Comparison of ENCODE assay signal across 10 mouse cellular contexts in the genomic region with DNA sequence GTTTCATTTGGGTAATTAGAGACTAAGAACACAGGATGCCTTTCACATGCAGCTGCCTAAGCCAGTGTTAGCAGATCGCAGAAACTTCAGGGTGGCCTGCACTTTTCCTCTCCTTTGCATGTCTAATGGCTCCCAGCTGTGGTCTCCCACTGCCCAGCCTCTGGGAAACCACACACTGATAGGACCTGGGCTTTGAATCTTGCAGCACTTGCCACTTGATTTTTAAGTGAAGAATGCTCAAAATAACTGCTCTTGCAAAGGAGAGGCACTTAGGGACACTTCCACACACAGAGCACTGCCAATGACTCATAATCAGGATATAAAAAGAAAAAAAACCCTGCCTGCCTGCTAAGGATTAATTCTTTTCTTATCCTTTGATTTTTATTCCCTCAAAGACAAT.
DNase-seq lines count a peak whose midpoint lies in the region; ATAC-seq and TF ChIP-seq lines count a peak whose summit lies in the region.
"Had no signal": no experiment of that assay in that cellular context is flagged by ENCODE, and none has a peak within 500 bp of the region (broad histone marks: within the 10 kb centered on the region; RNA-seq: fewer than 3 reads in every experiment).

No protein-coding gene starts in this region.

- no peaks in the 10 kb centered on the region for H3K27me3 ChIP-seq in intestine, embryonic 15.5 days (replicated peaks)
- H3K27me3 ChIP-seq in intestine, postnatal 0 days (replicated peaks; ENCODE audit: control insufficient read depth, insufficient read depth, low read length) = no peaks in the 10 kb centered on the region
- H3K27me3 ChIP-seq in embryonic facial prominence, embryonic 12.5 days = no peaks in the 10 kb centered on the region
- H3K27me3 ChIP-seq in limb, embryonic 13.5 days = no peaks in the 10 kb centered on the region
- no peaks in the 10 kb centered on the region for H3K27me3 ChIP-seq in liver, embryonic 12.5 days (replicated peaks)
- no peaks in the 10 kb centered on the region for H3K27me3 ChIP-seq in heart, embryonic 11.5 days (ENCODE audit: control insufficient read depth, insufficient read depth, low read length)

- H3K9ac ChIP-seq in intestine, embryonic 15.5 days = no peak overlapping the region
- no peak overlapping the region for H3K9ac ChIP-seq in intestine, postnatal 0 days (ENCODE audit: low read depth, low read length)
- H3K9ac ChIP-seq in embryonic facial prominence, embryonic 12.5 days = no peak overlapping the region
- no peak overlapping the region for H3K9ac ChIP-seq in limb, embryonic 13.5 days
- H3K9ac ChIP-seq in liver, embryonic 12.5 days = no peak overlapping the region
- no peak overlapping the region for H3K9ac ChIP-seq in heart, embryonic 11.5 days (ENCODE audit: low read depth, low read length)

- 0 out of 2 replicates have a peak, but pooled peaks have one; percentile 34 for ATAC-seq in intestine, embryonic 15.5 days
- ATAC-seq in intestine, postnatal 0 days = no peak
- ATAC-seq in embryonic facial prominence, embryonic 12.5 days (ENCODE audit: insufficient number of reproducible peaks, insufficient read depth, low FRiP score, low TSS enrichment) = 0 out of 2 replicates have a peak, but pooled peaks have one; percentile 47
- ATAC-seq in limb, embryonic 13.5 days (ENCODE audit: low FRiP score, low read depth) = peak; percentile 57; the same call in 1 of the 2 replicates
- ATAC-seq in liver, embryonic 12.5 days = no peak
- ATAC-seq in heart, embryonic 11.5 days (replicated peaks; ENCODE audit: insufficient number of reproducible peaks, low FRiP score, low TSS enrichment) = no peak

- H3K36me3 ChIP-seq in intestine, embryonic 15.5 days = no peaks in the 10 kb centered on the region
- no peaks in the 10 kb centered on the region for H3K36me3 ChIP-seq in intestine, postnatal 0 days (ENCODE audit: control insufficient read depth, insufficient read depth)
- H3K36me3 ChIP-seq in embryonic facial prominence, embryonic 12.5 days = no peaks in the 10 kb centered on the region
- H3K36me3 ChIP-seq in limb, embryonic 13.5 days = no peaks in the 10 kb centered on the region
- H3K36me3 ChIP-seq in liver, embryonic 12.5 days = no peaks in the 10 kb centered on the region
- H3K36me3 ChIP-seq in heart, embryonic 11.5 days (ENCODE audit: control insufficient read depth, insufficient read depth, low read length) = no peaks in the 10 kb centered on the region
- H3K36me3 ChIP-seq: heart, embryonic 10.5 days had no signal

- no peaks in the 10 kb centered on the region for H3K9me3 ChIP-seq in intestine, embryonic 15.5 days
- no peaks in the 10 kb centered on the region for H3K9me3 ChIP-seq in intestine, postnatal 0 days (ENCODE audit: control insufficient read depth)
- no peaks in the 10 kb centered on the region for H3K9me3 ChIP-seq in embryonic facial prominence, embryonic 12.5 days
- H3K9me3 ChIP-seq in limb, embryonic 13.5 days = no peaks in the 10 kb centered on the region
- H3K9me3 ChIP-seq in liver, embryonic 12.5 days (replicated peaks) = no peaks in the 10 kb centered on the region
- no peaks in the 10 kb centered on the region for H3K9me3 ChIP-seq in heart, embryonic 11.5 days (replicated peaks; ENCODE audit: control insufficient read depth, low read length)
- H3K9me3 ChIP-seq: heart, embryonic 10.5 days had no signal

- H3K4me1 ChIP-seq in intestine, embryonic 15.5 days (replicated peaks) = no peaks in the 10 kb centered on the region
- H3K4me1 ChIP-seq in intestine, postnatal 0 days (replicated peaks; ENCODE audit: control insufficient read depth, insufficient read depth, low read length) = no peaks in the 10 kb centered on the region
- H3K4me1 ChIP-seq in embryonic facial prominence, embryonic 12.5 days = peaks cover 8% of the 10 kb centered on the region
- H3K4me1 ChIP-seq in limb, embryonic 13.5 days = peaks cover 3% of the 10 kb centered on the region; the same call in 1 of the 2 replicates
- H3K4me1 ChIP-seq in liver, embryonic 12.5 days = no peaks in the 10 kb centered on the region
- H3K4me1 ChIP-seq in heart, embryonic 11.5 days (ENCODE audit: control insufficient read depth, insufficient read depth, low read length) = no peaks in the 10 kb centered on the region
- H3K4me1 ChIP-seq: heart, embryonic 10.5 days had no signal

- TF ChIP-seq CTCF in intestine, postnatal 0 days (IDR thresholded peaks at IDR 0.05; ENCODE audit: low read depth) = no peak

- H3K4me2 ChIP-seq in intestine, embryonic 15.5 days (replicated peaks) = no peak overlapping the region
- no peak overlapping the region for H3K4me2 ChIP-seq in intestine, postnatal 0 days (replicated peaks; ENCODE audit: low read depth)
- H3K4me2 ChIP-seq in embryonic facial prominence, embryonic 12.5 days (replicated peaks) = no peak overlapping the region
- H3K4me2 ChIP-seq in limb, embryonic 13.5 days (replicated peaks) = no peak overlapping the region
- no peak overlapping the region for H3K4me2 ChIP-seq in liver, embryonic 12.5 days
- H3K4me2 ChIP-seq in heart, embryonic 11.5 days = no peak overlapping the region

- H3K4me3 ChIP-seq in intestine, embryonic 15.5 days (replicated peaks) = no peak overlapping the region
- H3K4me3 ChIP-seq in intestine, postnatal 0 days (ENCODE audit: low read depth, low read length) = no peak overlapping the region
- H3K4me3 ChIP-seq in embryonic facial prominence, embryonic 12.5 days = no peak overlapping the region
- no peak overlapping the region for H3K4me3 ChIP-seq in limb, embryonic 13.5 days
- no peak overlapping the region for H3K4me3 ChIP-seq in liver, embryonic 12.5 days
- no peak overlapping the region for H3K4me3 ChIP-seq in heart, embryonic 11.5 days (ENCODE audit: low read depth, low read length)
- H3K4me3 ChIP-seq: heart, embryonic 10.5 days had no signal

- DNase-seq in Muller cell, postnatal 12 days (ENCODE audit: inconsistent ontology term) = peak; percentile 37
- no peak for DNase-seq in urinary bladder, postnatal 36 days (ENCODE audit: low spot score in 2 of 2)
- DNase-seq: thymus, adult 2 months had no signal

- no peak overlapping the region for H3K27ac ChIP-seq in intestine, embryonic 15.5 days
- H3K27ac ChIP-seq in intestine, postnatal 0 days (ENCODE audit: low read depth, low read length) = no peak overlapping the region
- H3K27ac ChIP-seq in embryonic facial prominence, embryonic 12.5 days = no peak overlapping the region
- no peak overlapping the region for H3K27ac ChIP-seq in limb, embryonic 13.5 days
- no peak overlapping the region for H3K27ac ChIP-seq in liver, embryonic 12.5 days
- no peak overlapping the region for H3K27ac ChIP-seq in heart, embryonic 11.5 days (ENCODE audit: low read depth, low read length)
- H3K27ac ChIP-seq: heart, embryonic 10.5 days had no signal

- WGBS in intestine, embryonic 15.5 days = 41% methylated on average over 1 of the region's 1 CpGs
- WGBS in intestine, postnatal 0 days = 50% methylated on average over 1 of the region's 1 CpGs
- 13% methylated on average over 1 of the region's 1 CpGs for WGBS in embryonic facial prominence, embryonic 12.5 days
- WGBS in limb, embryonic 13.5 days = 3% methylated on average over 1 of the region's 1 CpGs
- WGBS in liver, embryonic 12.5 days (ENCODE audit: insufficient replicate concordance) = 46% methylated on average over 1 of the region's 1 CpGs
- 27% methylated on average over 1 of the region's 1 CpGs for WGBS in heart, embryonic 11.5 days (ENCODE audit: insufficient replicate concordance)

Comparison
In these comparisons a context has a peak if more than half of its experiments do, and no peak if none do; other contexts are left out.
1. ATAC-seq: peak in intestine, embryonic 15.5 days (single experiment), embryonic facial prominence, embryonic 12.5 days (single experiment) and limb, embryonic 13.5 days (single experiment); none in intestine, postnatal 0 days (single experiment), liver, embryonic 12.5 days (single experiment) and heart, embryonic 11.5 days (single experiment).